Mouse (Mus musculus) cerebellum, adult 2 months (tissue): ENCODE measurements at regions not wholly inside any gene's neighbourhood (a gene's known extent, or its start where the extent isn't known, plus 50 kb on each side); places are given as distances from the start of the nearest gene placed in this dataset.

Experiments used
- DNase-seq, 2 experiments: peaks; one replicate each; pipeline ENCODE4 v3.0.0; 2021
- H3K27ac ChIP-seq: fragments of 200-500 bp; 2 replicates; pipeline ENCODE4 v1.5.1; 2012; ENCODE audit warnings: low read length, control low read depth, inconsistent platforms; ENCODE audit not compliant: insufficient read depth
- H3K27me3 ChIP-seq: fragments of 200-500 bp; 2 replicates; pipeline ENCODE4 v1.6.1; 2012; ENCODE audit warnings: inconsistent platforms, mild to moderate bottlenecking, low read length, moderate library complexity; ENCODE audit not compliant: control insufficient read depth, insufficient read depth
- H3K4me1 ChIP-seq: fragments of 200-500 bp; 2 replicates; pipeline ENCODE4 v1.6.1; 2011; ENCODE audit warnings: low read length; ENCODE audit not compliant: control insufficient read depth, insufficient read depth
- H3K4me3 ChIP-seq: fragments of 200-500 bp; replicated peaks from 2 replicates; pipeline ENCODE3; 2011; ENCODE audit warnings: mild to moderate bottlenecking, low read depth, low read length, control low read depth; ENCODE audit not compliant: insufficient read depth
- CTCF ChIP-seq: fragments of 200-500 bp; IDR thresholded peaks from 2 replicates; pipeline ENCODE4 v1.5.1; 2011; ENCODE audit warnings: low read depth, mild to moderate bottlenecking, control low read depth, low read length, moderate library complexity, borderline replicate concordance; ENCODE audit not compliant: insufficient read depth
- POLR2A ChIP-seq: fragments of 200-500 bp; IDR thresholded peaks from 2 replicates; pipeline ENCODE4 v1.6.1; 2011; ENCODE audit warnings: low read length, control low read depth, borderline replicate concordance; ENCODE audit not compliant: insufficient read depth
- WGBS: fragments of 180-500 bp; shearing (Covaris S2); methylation state at CpG from one replicate; pipeline ENCODE4 v1.1.7; 2018; 5-methylcytosine and 5-hydroxymethylcytosine counted together

DNA sequence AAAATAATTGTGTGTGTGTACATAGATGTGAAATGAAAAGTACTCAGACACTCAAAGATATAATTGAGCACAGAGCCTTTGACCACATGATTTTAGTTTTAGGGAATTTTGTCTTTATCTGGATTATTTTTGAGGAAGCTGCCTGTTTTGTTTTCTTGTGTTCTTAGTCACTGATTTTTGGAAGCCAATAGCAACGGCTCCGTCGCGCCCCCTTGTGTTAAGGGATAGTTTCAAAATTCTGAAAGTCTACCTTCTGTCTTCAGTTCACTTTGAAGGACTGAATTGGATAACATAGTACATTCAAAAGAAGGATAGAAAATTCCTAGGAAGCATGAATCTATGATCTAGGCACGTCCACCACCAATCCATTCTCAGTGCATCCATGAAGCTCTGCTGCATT, 185.8 kb upstream of the Sash1 start:
- no peaks in the 10 kb centered on the region for H3K27me3 ChIP-seq
- H3K27ac ChIP-seq: no peak overlapping the region
- H3K4me1 ChIP-seq: no peaks in the 10 kb centered on the region
- WGBS: 18% methylated on average over 5 of the region's 5 CpGs
- H3K4me3 ChIP-seq: no peak overlapping the region
- no peak for DNase-seq
- TF ChIP-seq POLR2A (no peak), CTCF (peak; percentile 32; the same call in 1 of the 2 replicates)

- no peak for TF ChIP-seq CTCF
- TF ChIP-seq POLR2A: no peak
- no peak for DNase-seq
- Histone ChIP-seq H3K27me3 (no peaks in the 10 kb centered on the region), H3K27ac (no peak overlapping the region), H3K4me3 (no peak overlapping the region), H3K4me1 (no peaks in the 10 kb centered on the region)
- 76% methylated on average over 13 of the region's 13 CpGs for WGBS
Measured at GRCm38 (mm10) chr10:9069608-9070190, 183.8 kb upstream of the Sash1 start.

GRCm38 (mm10) chr10:9066566-9066965, 180.7 kb upstream of the Sash1 start:
- no peak overlapping the region for H3K4me3 ChIP-seq
- no peak for DNase-seq
- no peak overlapping the region for H3K27ac ChIP-seq
- no peak for TF ChIP-seq CTCF
- TF ChIP-seq POLR2A: no peak
- 41% methylated on average over 3 of the region's 3 CpGs for WGBS
- H3K4me1 ChIP-seq: no peaks in the 10 kb centered on the region
- no peaks in the 10 kb centered on the region for H3K27me3 ChIP-seq

- WGBS: 93% methylated on average over 3 of the region's 3 CpGs
- DNase-seq: no peak
Measured at GRCm38 (mm10) chr10:9061979-9062378, 176.1 kb upstream of the Sash1 start.

DNA sequence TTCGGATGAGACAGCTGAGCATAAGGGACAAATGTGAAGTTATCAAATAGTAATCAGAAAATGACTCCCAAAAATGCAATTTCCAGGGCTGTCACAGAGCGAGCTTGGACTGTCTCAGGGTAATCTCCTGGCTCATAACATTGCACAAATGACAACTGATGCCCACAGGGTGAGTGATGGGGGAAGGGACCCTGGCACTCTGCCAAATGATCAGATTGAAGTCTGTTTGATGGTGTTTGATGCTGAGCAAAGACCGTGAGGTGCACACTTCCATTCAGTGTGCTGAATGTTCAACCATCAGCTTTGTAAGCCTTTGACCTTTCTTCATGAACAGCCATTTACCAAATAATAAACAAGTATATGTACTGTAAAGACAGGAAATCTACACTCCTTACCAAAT, 169.4 kb upstream of the Sash1 start:
- WGBS: 68% methylated on average over 3 of the region's 3 CpGs
- no peaks in the 10 kb centered on the region for H3K27me3 ChIP-seq
- H3K4me1 ChIP-seq: 0 out of 2 replicates have a peak, but pooled peaks cover 5% of the 10 kb centered on the region
- H3K27ac ChIP-seq: no peak overlapping the region
- TF ChIP-seq CTCF (no peak), POLR2A (no peak)
- DNase-seq: no peak
- H3K4me3 ChIP-seq: no peak overlapping the region

More at GRCm38 (mm10) chr10:9061979-9062378, 176.1 kb upstream of the Sash1 start:
- TF ChIP-seq POLR2A (no peak), CTCF (no peak)
- Histone ChIP-seq H3K4me1 (no peaks in the 10 kb centered on the region), H3K27me3 (no peaks in the 10 kb centered on the region), H3K27ac (no peak overlapping the region), H3K4me3 (no peak overlapping the region)

- no peak overlapping the region for H3K27ac ChIP-seq
- peak in 1 of 2 experiments; percentile 12 for DNase-seq
- H3K27me3 ChIP-seq: no peaks in the 10 kb centered on the region
- 51% methylated on average over 4 of the region's 4 CpGs for WGBS
- TF ChIP-seq POLR2A (no peak), CTCF (0 out of 2 replicates have a peak, but pooled peaks have one; percentile 4)
- H3K4me1 ChIP-seq: 0 out of 2 replicates have a peak, but pooled peaks cover 5% of the 10 kb centered on the region
- no peak overlapping the region for H3K4me3 ChIP-seq
Measured at GRCm38 (mm10) chr10:9053371-9053770, 167.5 kb upstream of the Sash1 start.

DNA sequence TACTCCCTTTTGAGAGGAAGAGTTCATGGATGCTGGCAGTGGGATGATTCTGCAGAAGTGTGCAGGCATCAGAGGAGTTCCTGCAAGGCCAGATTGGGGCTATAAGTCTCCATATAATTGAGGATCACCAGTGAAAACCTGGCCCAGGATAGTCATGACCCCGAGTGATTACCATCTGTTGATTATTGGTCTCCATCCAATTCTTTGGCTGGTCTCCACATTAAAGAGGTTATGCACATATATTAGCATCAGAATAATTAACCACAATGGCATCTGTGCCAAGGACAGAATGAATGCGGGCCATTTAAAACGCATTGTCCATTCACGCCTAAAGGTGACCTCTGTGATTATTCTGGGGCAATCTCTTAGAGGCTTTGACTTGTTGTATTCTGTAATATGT, 161.5 kb upstream of the Sash1 start:
- no peaks in the 10 kb centered on the region for H3K27me3 ChIP-seq
- peak in 1 of 2 experiments; percentile 36 for DNase-seq
- no peak overlapping the region for H3K4me3 ChIP-seq
- 29% methylated on average over 4 of the region's 4 CpGs for WGBS
- no peak for TF ChIP-seq CTCF
- TF ChIP-seq POLR2A: no peak
- H3K27ac ChIP-seq: no peak overlapping the region
- H3K4me1 ChIP-seq: peaks cover 5% of the 10 kb centered on the region

- Histone ChIP-seq H3K4me3 (no peak overlapping the region), H3K27ac (no peak overlapping the region), H3K27me3 (no peaks in the 10 kb centered on the region), H3K4me1 (peaks cover 5% of the 10 kb centered on the region)
- 24% methylated on average over 9 of the region's 9 CpGs for WGBS
- TF ChIP-seq POLR2A (no peak), CTCF (no peak)
- DNase-seq: peak; percentile 21 to 29
Measured at GRCm38 (mm10) chr10:9044746-9045370, 159.0 kb upstream of the Sash1 start.
